Mouse (Mus musculus): ENCODE results near the gene Wsb2.
"Not testable (repeated sequence)": the region's sequence is repeated elsewhere in the genome, so short reads cannot be mapped to it uniquely, and the experiment has no call there.

Wsb2 gene

GRCm38 (mm10) chr5:117361590-117361989 lies 4.5 kb downstream of the Wsb2 start:
- no peak for DNase-seq (ENCODE audit: low read depth, low spot score)
- peaks cover 3% of the 10 kb centered on the region; the same call in 1 of the 2 replicates for H3K36me3 ChIP-seq (ENCODE audit: control insufficient read depth, insufficient read depth, low read length, poor library complexity, severe bottlenecking)
- H3K27me3 ChIP-seq (ENCODE audit: control insufficient read depth, insufficient read depth, low read length, poor library complexity, severe bottlenecking) = no peaks in the 10 kb centered on the region

DNA sequence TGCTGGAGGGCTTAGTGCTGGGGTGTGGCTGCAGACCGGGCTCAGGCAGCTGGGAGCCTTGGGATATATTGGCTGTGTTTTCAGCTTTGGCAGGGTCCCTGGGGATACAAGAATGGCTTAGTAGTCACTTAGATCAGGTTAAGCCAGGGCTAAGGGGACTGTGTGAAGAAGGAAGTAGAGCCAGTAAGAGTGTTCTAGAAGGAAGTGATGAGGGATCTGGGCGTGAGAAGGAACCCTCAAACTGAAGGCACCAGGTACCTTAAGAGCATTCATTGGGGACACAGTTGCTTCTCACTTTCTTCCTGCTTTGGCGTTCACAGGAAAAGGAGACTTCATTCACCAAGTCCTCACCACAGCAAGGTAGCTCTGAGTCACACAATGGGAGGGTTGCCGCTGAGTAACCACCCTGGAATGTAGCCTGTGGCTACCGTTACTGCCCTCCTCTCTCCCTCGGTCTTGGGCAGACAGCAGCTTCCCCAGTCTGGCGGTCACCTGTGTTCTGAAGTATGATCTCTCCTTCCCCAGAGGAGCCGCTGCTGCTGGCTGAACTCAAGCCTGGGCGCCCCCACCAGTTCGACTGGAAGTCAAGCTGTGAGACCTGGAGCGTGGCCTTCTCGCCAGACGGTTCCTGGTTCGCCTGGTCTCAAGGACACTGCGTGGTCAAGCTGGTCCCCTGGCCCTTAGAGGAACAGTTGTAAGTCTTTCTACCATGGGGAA lies 6.1 kb downstream of the Wsb2 start:
- Histone ChIP-seq H3K36me3 (ENCODE audit: control insufficient read depth, insufficient read depth, low read length, poor library complexity, severe bottlenecking) (peaks cover 3% of the 10 kb centered on the region; the same call in 1 of the 2 replicates), H3K27me3 (ENCODE audit: control insufficient read depth, insufficient read depth, low read length, poor library complexity, severe bottlenecking) (no peaks in the 10 kb centered on the region)
- peak; percentile 31 for DNase-seq (ENCODE audit: low read depth, low spot score)

DNA sequence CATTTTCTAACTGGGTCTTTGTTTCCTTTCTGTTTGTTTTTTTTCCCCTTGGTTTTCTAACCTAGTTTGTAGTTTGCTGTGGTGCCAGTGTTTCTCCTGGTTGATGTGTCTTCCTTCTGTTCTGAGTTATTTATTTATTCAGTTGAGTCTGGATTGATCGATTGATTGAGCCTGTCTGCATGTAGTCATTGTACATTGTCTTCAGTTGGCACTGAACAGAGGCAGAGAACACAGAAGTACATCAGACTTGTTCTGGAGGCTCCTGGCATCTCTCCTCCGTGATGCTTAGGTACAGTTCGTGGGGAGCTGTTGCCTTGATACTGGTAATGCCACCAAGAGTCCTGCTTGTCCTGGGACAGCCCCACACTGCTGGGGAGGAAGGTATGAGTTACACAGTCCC lies 7.7 kb downstream of the Wsb2 start:
- H3K27me3 ChIP-seq (ENCODE audit: control insufficient read depth, insufficient read depth, low read length, poor library complexity, severe bottlenecking) = no peaks in the 10 kb centered on the region
- peaks cover 3% of the 10 kb centered on the region; the same call in 1 of the 2 replicates for H3K36me3 ChIP-seq (ENCODE audit: control insufficient read depth, insufficient read depth, low read length, poor library complexity, severe bottlenecking)
- DNase-seq (ENCODE audit: low read depth, low spot score) = no peak

GRCm38 (mm10) chr5:117365904-117366561 lies 8.9 kb downstream of the Wsb2 start:
- no peaks in the 10 kb centered on the region for H3K27me3 ChIP-seq (ENCODE audit: control insufficient read depth, insufficient read depth, low read length, poor library complexity, severe bottlenecking)
- DNase-seq (ENCODE audit: low read depth, low spot score) = no peak
- peaks cover 7% of the 10 kb centered on the region; the same call in 1 of the 2 replicates for H3K36me3 ChIP-seq (ENCODE audit: control insufficient read depth, insufficient read depth, low read length, poor library complexity, severe bottlenecking)

DNA sequence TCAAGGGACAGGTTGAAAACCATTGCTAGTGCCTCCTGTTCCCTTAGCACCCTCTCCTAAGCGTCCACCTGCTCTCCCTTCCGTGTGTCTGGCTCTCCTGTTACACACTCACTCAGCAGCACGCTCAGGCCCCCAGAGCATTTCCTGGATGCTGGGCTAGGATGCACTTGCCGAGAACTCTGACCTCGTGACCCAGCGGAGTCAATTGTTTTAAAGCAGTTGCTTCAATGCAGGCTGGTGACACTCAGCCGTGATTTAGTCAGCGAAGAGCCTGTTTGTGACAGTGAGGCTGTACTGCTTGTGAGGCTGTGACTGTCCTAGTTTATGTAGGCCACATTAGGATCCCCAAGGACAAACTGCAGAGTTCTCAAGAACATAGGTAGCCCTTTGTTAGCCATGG lies 10.1 kb downstream of the Wsb2 start:
- DNase-seq (ENCODE audit: low read depth, low spot score) = no peak

DNA sequence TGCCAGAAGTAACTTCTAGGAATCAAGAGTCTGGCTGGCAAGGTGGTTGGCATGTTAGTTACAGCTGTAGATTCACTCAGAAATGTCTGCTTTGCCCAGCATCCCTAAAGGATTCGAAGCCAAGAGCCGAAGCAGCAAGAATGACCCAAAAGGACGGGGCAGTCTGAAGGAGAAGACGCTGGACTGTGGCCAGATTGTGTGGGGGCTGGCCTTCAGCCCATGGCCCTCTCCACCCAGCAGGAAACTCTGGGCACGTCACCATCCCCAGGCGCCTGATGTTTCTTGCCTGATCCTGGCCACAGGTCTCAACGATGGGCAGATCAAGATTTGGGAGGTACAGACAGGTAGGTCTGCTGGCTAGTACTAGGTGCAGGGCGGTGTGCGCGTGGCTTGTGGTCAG lies 13.5 kb downstream of the Wsb2 start:
- Histone ChIP-seq H3K36me3 (ENCODE audit: control insufficient read depth, insufficient read depth, low read length, poor library complexity, severe bottlenecking) (peaks cover 8% of the 10 kb centered on the region), H3K27me3 (ENCODE audit: control insufficient read depth, insufficient read depth, low read length, poor library complexity, severe bottlenecking) (no peaks in the 10 kb centered on the region)

More for the DNA sequence above, 10.1 kb downstream of the Wsb2 start:
- Histone ChIP-seq H3K36me3 (ENCODE audit: control insufficient read depth, insufficient read depth, low read length, poor library complexity, severe bottlenecking) (peaks cover 7% of the 10 kb centered on the region; the same call in 1 of the 2 replicates), H3K27me3 (ENCODE audit: control insufficient read depth, insufficient read depth, low read length, poor library complexity, severe bottlenecking) (no peaks in the 10 kb centered on the region)

DNA sequence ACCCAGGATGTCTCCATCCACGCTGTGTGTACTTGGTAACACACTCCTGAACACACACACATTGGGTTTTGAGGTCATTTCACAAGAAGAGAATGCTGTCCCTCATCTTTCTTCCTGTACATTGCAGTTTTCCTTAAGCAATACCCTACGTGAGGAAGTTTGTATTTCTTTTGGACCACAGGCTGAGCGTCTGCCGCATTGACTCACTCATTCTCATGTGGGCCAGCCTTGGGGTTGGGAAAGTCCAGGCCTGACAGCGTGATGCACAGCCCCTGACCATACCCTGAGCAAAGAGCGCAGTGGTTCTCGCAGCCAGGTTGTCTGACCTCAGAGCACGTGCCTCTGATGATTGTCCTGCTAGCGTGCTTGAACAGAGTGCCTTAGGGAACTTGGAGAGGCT lies 16.3 kb downstream of the Wsb2 start:
- H3K36me3 ChIP-seq (ENCODE audit: control insufficient read depth, insufficient read depth, low read length, poor library complexity, severe bottlenecking) = peaks cover 8% of the 10 kb centered on the region
- no peaks in the 10 kb centered on the region for H3K27me3 ChIP-seq (ENCODE audit: control insufficient read depth, insufficient read depth, low read length, poor library complexity, severe bottlenecking)
- no peak for DNase-seq (ENCODE audit: low read depth, low spot score)

More for the DNA sequence above, 13.5 kb downstream of the Wsb2 start:
- no peak for DNase-seq (ENCODE audit: low read depth, low spot score)

DNA sequence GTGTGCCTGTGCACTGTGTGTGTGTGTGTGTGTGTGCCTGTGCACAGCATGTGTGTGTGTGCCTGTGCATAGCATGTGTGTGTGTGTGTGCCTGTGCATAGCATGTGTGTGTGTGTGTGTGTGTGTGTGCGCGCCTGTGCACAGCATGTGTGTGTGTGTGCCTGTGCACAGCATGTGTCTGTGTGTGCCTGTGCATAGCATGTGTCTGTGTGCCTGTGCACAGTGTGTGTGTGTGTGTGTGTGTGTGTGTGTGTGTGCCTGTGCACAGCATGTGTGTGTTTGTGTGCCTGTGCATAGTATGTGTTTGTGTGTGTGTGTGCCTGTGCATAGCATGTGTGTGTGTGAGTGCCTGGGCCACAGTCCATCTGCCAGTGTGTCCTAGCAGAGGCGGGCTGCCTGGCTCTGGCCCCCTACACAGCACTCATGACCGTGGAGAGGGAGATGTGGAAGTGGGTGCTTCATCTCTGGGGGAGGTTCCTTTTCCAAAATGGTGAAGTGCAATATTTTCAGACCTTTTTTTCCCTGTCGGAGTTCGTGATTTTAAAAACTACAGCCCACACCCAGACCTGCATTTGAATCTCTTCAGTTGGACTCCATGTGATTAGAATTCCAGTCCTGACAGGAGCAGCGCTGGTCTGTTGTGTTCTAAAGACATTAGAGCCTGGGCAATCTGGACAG lies 17.4 kb downstream of the Wsb2 start:
- no peak for DNase-seq (ENCODE audit: low read depth, low spot score)
- Histone ChIP-seq H3K36me3 (ENCODE audit: control insufficient read depth, insufficient read depth, low read length, poor library complexity, severe bottlenecking) (peaks cover 8% of the 10 kb centered on the region), H3K27me3 (ENCODE audit: control insufficient read depth, insufficient read depth, low read length, poor library complexity, severe bottlenecking) (no peaks in the 10 kb centered on the region)

- DNase-seq (ENCODE audit: low read depth, low spot score) = no peak
- H3K27me3 ChIP-seq (ENCODE audit: control insufficient read depth, insufficient read depth, low read length, poor library complexity, severe bottlenecking) = no peaks in the 10 kb centered on the region
- peaks cover 5% of the 10 kb centered on the region for H3K36me3 ChIP-seq (ENCODE audit: control insufficient read depth, insufficient read depth, low read length, poor library complexity, severe bottlenecking)
Observed at GRCm38 (mm10) chr5:117376331-117376761, 19.2 kb downstream of the Wsb2 start.

DNA sequence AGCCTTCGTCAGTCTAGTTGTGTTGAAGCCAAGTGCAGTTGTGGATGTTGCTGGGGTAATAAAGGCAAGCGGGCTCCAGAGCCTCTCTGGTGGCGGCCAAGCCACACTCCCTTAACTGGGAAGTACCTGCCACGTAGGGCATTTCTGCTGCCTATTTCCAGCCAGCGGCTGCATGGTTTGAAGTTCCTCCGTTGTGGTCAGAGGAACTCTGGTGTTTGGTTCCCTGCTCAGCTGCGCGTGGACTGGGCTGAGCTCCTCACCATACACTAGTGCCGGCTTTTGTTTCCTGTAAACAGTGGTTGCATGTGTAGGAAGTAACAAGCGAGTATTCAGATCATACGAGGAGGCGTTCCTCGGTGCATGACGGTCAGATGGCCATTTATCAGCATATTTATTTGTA lies 20.6 kb downstream of the Wsb2 start:
- DNase-seq (ENCODE audit: low read depth, low spot score) = peak; percentile 46
- H3K36me3 ChIP-seq (ENCODE audit: control insufficient read depth, insufficient read depth, low read length, poor library complexity, severe bottlenecking); H3K27me3 ChIP-seq (ENCODE audit: control insufficient read depth, insufficient read depth, low read length, poor library complexity, severe bottlenecking): not testable (repeated sequence)

DNA sequence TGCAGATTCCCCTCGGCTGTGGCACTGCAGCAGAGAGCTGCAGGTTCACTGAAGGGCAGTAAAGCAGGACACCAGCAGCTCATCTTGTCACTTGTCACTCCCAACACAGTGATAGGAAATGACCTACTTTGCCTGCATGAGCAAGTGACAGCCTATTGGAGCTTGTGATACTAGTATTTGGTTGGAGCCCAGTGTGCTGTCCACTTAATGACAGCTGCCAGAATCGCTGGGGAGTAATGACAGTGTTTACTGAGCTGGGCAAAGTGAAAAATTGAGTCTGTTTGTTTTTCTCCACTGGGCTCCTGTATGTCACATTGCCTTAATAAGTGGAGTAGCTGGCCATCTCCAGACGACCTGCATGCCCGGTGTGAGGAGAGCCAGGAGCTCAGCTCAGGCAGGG lies 23.1 kb downstream of the Wsb2 start:
- DNase-seq (ENCODE audit: low read depth, low spot score) = no peak
- Histone ChIP-seq H3K36me3 (ENCODE audit: control insufficient read depth, insufficient read depth, low read length, poor library complexity, severe bottlenecking) (peaks cover 1% of the 10 kb centered on the region), H3K27me3 (ENCODE audit: control insufficient read depth, insufficient read depth, low read length, poor library complexity, severe bottlenecking) (no peaks in the 10 kb centered on the region)

GRCm38 (mm10) chr5:117381785-117382184 lies 24.7 kb downstream of the Wsb2 start:
- DNase-seq (ENCODE audit: low read depth, low spot score) = no peak
- Histone ChIP-seq H3K27me3 (ENCODE audit: control insufficient read depth, insufficient read depth, low read length, poor library complexity, severe bottlenecking) (no peaks in the 10 kb centered on the region), H3K36me3 (ENCODE audit: control insufficient read depth, insufficient read depth, low read length, poor library complexity, severe bottlenecking) (peaks cover 1% of the 10 kb centered on the region)

DNA sequence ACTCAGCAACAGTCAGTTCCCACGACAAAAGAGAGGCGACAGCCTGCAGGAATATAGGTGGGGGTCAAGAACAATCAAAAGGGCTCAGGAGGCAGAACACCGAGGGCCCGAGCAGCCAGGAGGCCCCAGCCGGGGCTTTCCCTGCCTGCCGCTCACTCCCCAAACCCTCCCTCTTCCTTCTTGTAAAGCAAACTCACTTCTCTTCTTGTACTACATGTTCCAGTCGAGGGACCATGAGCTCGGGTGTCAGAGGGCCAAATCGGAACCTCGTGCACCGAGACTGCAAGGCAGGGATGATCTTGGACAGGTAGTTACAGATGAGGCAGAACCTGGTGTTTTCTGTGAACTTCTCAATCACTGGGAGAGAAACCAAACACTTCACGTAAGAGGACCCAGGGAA lies 26.1 kb downstream of the Wsb2 start:
- no peak for DNase-seq (ENCODE audit: low read depth, low spot score)
- no peaks in the 10 kb centered on the region for H3K27me3 ChIP-seq (ENCODE audit: control insufficient read depth, insufficient read depth, low read length, poor library complexity, severe bottlenecking)
- peaks cover 1% of the 10 kb centered on the region for H3K36me3 ChIP-seq (ENCODE audit: control insufficient read depth, insufficient read depth, low read length, poor library complexity, severe bottlenecking)

DNA sequence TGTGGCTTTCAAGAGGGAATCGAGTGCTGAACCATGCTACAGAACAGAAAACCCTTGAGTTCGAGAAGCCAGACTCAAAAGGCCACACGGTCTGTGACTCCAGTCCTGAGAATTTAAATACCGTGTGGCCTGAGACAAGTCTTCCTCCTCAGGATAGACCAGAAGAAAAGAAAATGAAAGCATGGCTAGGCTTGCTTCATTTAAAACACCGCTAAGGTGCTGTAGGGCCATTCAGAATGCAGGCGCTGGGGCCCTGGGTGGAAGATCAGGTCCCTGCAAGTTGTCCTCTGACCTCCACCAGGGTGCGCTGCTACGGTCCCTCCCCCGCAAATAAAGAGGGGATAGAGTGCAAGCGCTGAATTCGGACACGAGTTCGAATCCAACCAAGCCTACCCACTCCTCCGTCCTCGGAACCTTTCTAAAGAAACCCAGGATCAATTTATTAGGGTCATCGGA lies 31.2 kb downstream of the Wsb2 start:
- no peaks in the 10 kb centered on the region for H3K36me3 ChIP-seq (ENCODE audit: control insufficient read depth, insufficient read depth, low read length, poor library complexity, severe bottlenecking)
- peak; percentile 70 for DNase-seq (ENCODE audit: low read depth, low spot score)
- no peaks in the 10 kb centered on the region for H3K27me3 ChIP-seq (ENCODE audit: control insufficient read depth, insufficient read depth, low read length, poor library complexity, severe bottlenecking)

- Histone ChIP-seq H3K36me3 (ENCODE audit: control insufficient read depth, insufficient read depth, low read length, poor library complexity, severe bottlenecking) (no peaks in the 10 kb centered on the region), H3K27me3 (ENCODE audit: control insufficient read depth, insufficient read depth, low read length, poor library complexity, severe bottlenecking) (no peaks in the 10 kb centered on the region)
- peak; percentile 95 for DNase-seq (ENCODE audit: low read depth, low spot score)
Observed at GRCm38 (mm10) chr5:117388877-117389276, 31.8 kb downstream of the Wsb2 start, which contains the start of gene Rfc5. Gene Rfc5, minus strand, starts transcription at chr5:117389047.
